Comparison of ENCODE assay signal across 9 mouse cellular contexts in the genomic region with DNA sequence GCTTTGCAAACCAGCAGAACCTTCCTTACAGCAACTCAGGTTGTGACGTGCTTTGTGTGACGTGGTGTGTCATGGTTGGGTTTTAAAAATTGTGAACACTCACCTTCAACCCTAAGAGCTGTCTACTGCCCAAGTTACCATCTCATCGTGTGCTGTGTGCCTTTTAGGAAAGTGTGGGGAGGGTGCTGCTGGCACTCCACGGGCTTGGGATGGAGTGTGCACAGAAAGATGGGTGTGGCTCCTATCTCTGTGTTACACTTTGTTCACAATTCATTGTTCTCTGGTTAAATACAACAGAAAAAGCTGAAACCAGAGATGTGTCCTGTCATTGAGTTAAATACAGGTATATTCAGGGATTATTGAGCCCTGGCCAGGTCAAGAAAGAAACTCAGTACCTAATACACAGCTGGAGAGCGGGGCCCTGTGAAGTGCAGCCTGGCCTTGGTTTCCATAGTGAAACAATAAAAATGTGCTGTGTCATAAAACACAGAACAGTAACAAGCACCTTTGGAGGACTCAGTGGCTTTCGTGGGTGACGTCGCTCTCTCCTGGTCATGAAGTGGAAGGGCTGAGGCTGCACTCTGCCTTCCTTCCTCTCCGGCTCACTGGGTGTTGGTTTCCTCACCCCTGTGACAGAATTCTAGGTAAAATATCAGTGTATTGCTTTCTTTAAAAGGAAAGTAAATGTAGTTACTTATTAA. TPM values are rescaled to one million over a fixed set of nuclear protein-coding genes. Genes with fewer than 3 reads are reported as not detected.
DNase-seq lines count a peak whose midpoint lies in the region; ATAC-seq and TF ChIP-seq lines count a peak whose summit lies in the region.
"Had no signal": no experiment of that assay in that cellular context is flagged by ENCODE, and none has a peak within 500 bp of the region (broad histone marks: within the 10 kb centered on the region; RNA-seq: fewer than 3 reads in every experiment).

No protein-coding gene starts in this region.

- no peak overlapping the region for H3K4me3 ChIP-seq in layer of hippocampus, adult 2 months
- H3K4me3 ChIP-seq in neural tube, embryonic 13.5 days, result no peak overlapping the region

- no peaks in the 10 kb centered on the region for H3K9me3 ChIP-seq in neural tube, embryonic 13.5 days

- no peak overlapping the region for H3K4me2 ChIP-seq in neural tube, embryonic 13.5 days

- DNase-seq in layer of hippocampus, adult 2 months (ENCODE audit: low spot score in 2 of 2), result no peak
- no peak for DNase-seq in layer of hippocampus, postnatal 25 days (ENCODE audit: extremely low spot score in 1 of 2, low spot score in 1 of 2)
- peak; percentile 67 for DNase-seq in adrenal gland, adult 8-10 months
- DNase-seq in kidney, postnatal 10 days, result peak; percentile 34
- no peak for DNase-seq in gastrocnemius, postnatal 4 days (ENCODE audit: low spot score in 2 of 2)
- DNase-seq in left cerebral cortex, adult 11 months (ENCODE audit: low spot score), result no peak
- no peak for DNase-seq in cerebellum, adult 18-20 months

- H3K36me3 ChIP-seq in neural tube, embryonic 13.5 days, result no peaks in the 10 kb centered on the region

- no peak for TF ChIP-seq CTCF in layer of hippocampus, adult 2 months (conservative IDR thresholded peaks at IDR 0.05)

- WGBS in neural tube, embryonic 13.5 days, result 67% methylated on average over 9 of the region's 9 CpGs

- ATAC-seq in neural tube, embryonic 13.5 days (ENCODE audit: low read depth), result peak; percentile 51
- ATAC-seq: forebrain, embryonic 14.5 days had no signal

- H3K9ac ChIP-seq in neural tube, embryonic 13.5 days, result no peak overlapping the region

- peaks cover 16% of the 10 kb centered on the region for H3K4me1 ChIP-seq in neural tube, embryonic 13.5 days (replicated peaks)

- peak overlapping the region; percentile 50; the same call in 1 of the 2 replicates for H3K27ac ChIP-seq in layer of hippocampus, adult 2 months
- H3K27ac ChIP-seq in neural tube, embryonic 13.5 days (replicated peaks), result no peak overlapping the region

- H3K27me3 ChIP-seq in neural tube, embryonic 13.5 days, result no peaks in the 10 kb centered on the region

RNA-seq across cellular contexts. Expression of a gene that starts 42.2 kb away (rescaled TPM):
- 100 to 1,000 TPM; 109 to 125 TPM for total RNA-seq in layer of hippocampus, adult 2 months (2021)
- total RNA-seq in layer of hippocampus, postnatal 25 days (2021), result 100 to 1,000 TPM in 1 of 2 experiments, 10 to 100 TPM in 1; 78.0 to 107 TPM
- total RNA-seq in adrenal gland, adult 8-10 months (2022), result 10 to 100 TPM; 31.4 to 39.2 (median 34.6) TPM
- 44.0 and 49.5 TPM in 2 replicates for polyA plus RNA-seq in neural tube, embryonic 13.5 days (2015; fragmentation: Nextera tagmentation; extraction: Ambion mirVana)
- total RNA-seq in gastrocnemius, postnatal 4 days (2021), result 10 to 100 TPM; 34.7 to 40.1 TPM

Comparison
In these comparisons a context has a peak if more than half of its experiments do, and no peak if none do; other contexts are left out.
1. DNase-seq: peak in adrenal gland, adult 8-10 months (single experiment) and kidney, postnatal 10 days (single experiment); none in layer of hippocampus, adult 2 months (0 of 2), layer of hippocampus, postnatal 25 days (0 of 2), gastrocnemius, postnatal 4 days (0 of 2), left cerebral cortex, adult 11 months (single experiment) and cerebellum, adult 18-20 months (0 of 2).